Mouse (Mus musculus) liver, postnatal 0 days (tissue): ENCODE data around the gene Ccdc24.

Experiments used
- CTCF ChIP-seq: sonication (generic); IDR thresholded peaks from 2 replicates; pipeline ENCODE4 v1.5.1; 2016; ENCODE audit warnings: antibody characterized with exemption, low read depth
- EP300 ChIP-seq: IDR thresholded peaks from 2 replicates; pipeline ENCODE4 v1.6.1; 2016; ENCODE audit warnings: antibody characterized with exemption, low read depth, mild to moderate bottlenecking

DNA sequence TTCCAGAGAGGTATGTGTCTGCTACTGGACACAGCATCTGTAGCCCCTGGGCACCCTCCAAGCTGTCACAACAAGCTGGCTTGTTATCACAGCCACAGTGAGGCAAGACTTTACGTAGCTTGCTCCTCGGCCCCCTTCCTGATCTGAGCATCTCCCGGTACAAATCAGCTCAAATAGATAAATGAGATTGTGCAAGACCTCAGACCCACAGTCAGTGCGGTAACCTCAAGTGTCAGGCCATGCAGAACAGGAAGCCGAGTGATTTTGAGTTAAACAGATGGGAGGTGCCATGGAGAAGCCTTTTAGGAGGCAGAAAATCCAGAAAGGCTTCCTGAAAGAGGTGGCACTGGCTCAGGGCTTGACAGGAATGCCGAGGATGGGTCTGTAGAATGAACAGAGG is 5.4 kb downstream of the Ccdc24 start:
- no peak for TF ChIP-seq CTCF
- TF ChIP-seq EP300, result no peak
